Mouse (Mus musculus): ENCODE results near the gene Pax4. TPM values are rescaled to one million over a fixed set of nuclear protein-coding genes. Genes with fewer than 3 reads are reported as not detected.

The Pax4 gene
- polyA plus RNA-seq, 1 experiment from 2014 or later: not detected

GRCm38 (mm10) chr6:28396051-28396852, 52.9 kb downstream of the Pax4 start:
- Histone ChIP-seq H3K9ac (ENCODE audit: low read depth, low read length) (peak overlapping the region; percentile 73; the same call in 1 of the 2 replicates), H3K4me2 (ENCODE audit: low read length) (peak overlapping the region; percentile 94), H3K27ac (ENCODE audit: low read depth, low read length) (no peak overlapping the region), H3K27me3 (replicated peaks; ENCODE audit: control insufficient read depth, insufficient read depth, low read length) (no peaks in the 10 kb centered on the region), H3K4me3 (ENCODE audit: low read length) (peak overlapping the region; percentile 56), H3K36me3 (ENCODE audit: control insufficient read depth, insufficient read depth, low read length) (no peaks in the 10 kb centered on the region), H3K4me1 (ENCODE audit: control insufficient read depth, insufficient read depth, low read depth, low read length) (peaks cover 4% of the 10 kb centered on the region), H3K9me3 (ENCODE audit: control insufficient read depth, low read length) (peaks cover 3% of the 10 kb centered on the region; the same call in 1 of the 2 replicates)
- no peak for ATAC-seq
- WGBS: 29% methylated on average over 15 of the region's 15 CpGs

Other genes with a start within 250 kb of the Pax4 start
- gene Zfp800, start 51.3 kb downstream of the Pax4 start, polyA plus RNA-seq (2015; fragmentation: Nextera tagmentation; extraction: Ambion mirVana): 15.0 and 18.2 TPM in 2 replicates
- 450 and 472 TPM in 2 replicates for gene Arf5, start 25.8 kb downstream of the Pax4 start, polyA plus RNA-seq (2015; fragmentation: Nextera tagmentation; extraction: Ambion mirVana)
- gene Fscn3, start 21.6 kb downstream of the Pax4 start, polyA plus RNA-seq (2015; fragmentation: Nextera tagmentation; extraction: Ambion mirVana): not detected in 2 replicates
- gene Gcc1, start 21.0 kb downstream of the Pax4 start, polyA plus RNA-seq (2015; fragmentation: Nextera tagmentation; extraction: Ambion mirVana): 10.4 and 12.6 TPM in 2 replicates
- gene Snd1, start 25.8 kb upstream of the Pax4 start, polyA plus RNA-seq (2015; fragmentation: Nextera tagmentation; extraction: Ambion mirVana): 69.7 and 84.6 TPM in 2 replicates